8 mouse cellular contexts compared by ENCODE assay signal in genomic region chr13:32338513-32339365, GRCm38 (mm10). TPM values are rescaled to one million over a fixed set of nuclear protein-coding genes. Genes with fewer than 3 reads are reported as not detected.
DNase-seq lines count a peak whose midpoint lies in the region; ATAC-seq lines count a peak whose summit lies in the region.

Gmds (minus strand) TSS chr13:32338740.

- H3K36me3 ChIP-seq in hindbrain, embryonic 11.5 days (ENCODE audit: control insufficient read depth, insufficient read depth, low read length), result no peaks in the 10 kb centered on the region

- peak within 1 kb of the TSS; percentile 36; the same call in 1 of the 2 replicates for H3K27ac ChIP-seq in hindbrain, embryonic 11.5 days (ENCODE audit: low read depth, low read length)

- ATAC-seq in hindbrain, embryonic 11.5 days (ENCODE audit: low FRiP score), result peak; percentile 99

- no peaks in the 10 kb centered on the region for H3K27me3 ChIP-seq in hindbrain, embryonic 11.5 days (ENCODE audit: control insufficient read depth, insufficient read depth, low read length)

- peak; percentile 92 for DNase-seq in MN1 (ENCODE audit: low spot score)
- DNase-seq in cerebellum, adult 9-10 months, result peak; percentile 95
- DNase-seq in frontal cortex, adult 2 months (ENCODE audit: extremely low spot score in 1 of 2, low spot score in 1 of 2), result peak; percentile 78 to 91
- DNase-seq in hindbrain, embryonic 11.5 days (ENCODE audit: low spot score), result peak; percentile 98
- DNase-seq in layer of hippocampus, postnatal 10 days (ENCODE audit: low spot score in 2 of 2), result peak; percentile 89 to 94
- DNase-seq in lung, postnatal 10 days, result peak; percentile 95
- peak; percentile 96 for DNase-seq in ovary, postnatal 36 days (ENCODE audit: low spot score)
- DNase-seq in thymus, postnatal 25 days, result peak; percentile 98

- peak within 1 kb of the TSS; percentile 92 for H3K4me2 ChIP-seq in hindbrain, embryonic 11.5 days (replicated peaks; ENCODE audit: low read depth, low read length)

- WGBS in hindbrain, embryonic 11.5 days, result 5% methylated on average over 50 of the region's 55 CpGs

- peak within 1 kb of the TSS; percentile 76 for H3K4me3 ChIP-seq in hindbrain, embryonic 11.5 days (ENCODE audit: low read depth, low read length)

- H3K9me3 ChIP-seq in hindbrain, embryonic 11.5 days (ENCODE audit: control insufficient read depth, low read length), result no peaks in the 10 kb centered on the region

- H3K9ac ChIP-seq in hindbrain, embryonic 11.5 days (ENCODE audit: low read depth, low read length), result peak within 1 kb of the TSS; percentile 79

- 0 out of 2 replicates have a peak, but pooled peaks cover 2% of the 10 kb centered on the region for H3K4me1 ChIP-seq in hindbrain, embryonic 11.5 days (replicated peaks; ENCODE audit: control insufficient read depth, insufficient read depth, low read length)

RNA-seq across cellular contexts. Expression of gene Gmds, which starts in this region (rescaled TPM):
- polyA plus RNA-seq in frontal cortex, adult 2 months (2012; rRNA removed), result 12.0 and 12.1 TPM in 2 replicates
- polyA plus RNA-seq in hindbrain, embryonic 11.5 days (2014; fragmentation: Nextera tagmentation; extraction: Ambion mirVana), result 29.1 and 32.1 TPM in 2 replicates
- total RNA-seq in layer of hippocampus, postnatal 10 days (2021), result 10 to 100 TPM; 19.4 to 21.1 TPM

Comparison
In these comparisons a context has a peak if more than half of its experiments do, and no peak if none do; other contexts are left out.
1. Peak in every context shown above with its lines: DNase-seq, ATAC-seq, H3K4me3 ChIP-seq and H3K27ac ChIP-seq.